Mouse (Mus musculus) lung, postnatal 0 days (tissue): ENCODE measurements around the gene Unkl.

ENCODE experiments used
- CTCF ChIP-seq: IDR thresholded peaks from 2 replicates; pipeline ENCODE4 v1.5.1; 2016; ENCODE audit warnings: antibody characterized with exemption, mild to moderate bottlenecking
- EP300 ChIP-seq: IDR thresholded peaks from 2 replicates; pipeline ENCODE4 v1.6.1; 2016; ENCODE audit warnings: antibody characterized with exemption, mild to moderate bottlenecking, control low read depth

- TF ChIP-seq EP300 (no peak), CTCF (no peak)
Measured at GRCm38 (mm10) chr17:25256140-25256754, 68.0 kb downstream of the Unkl start, which contains the start of gene Baiap3.
